Mouse (Mus musculus): ENCODE data around the gene Zfp937.
"Not testable (repeated sequence)": the region's sequence is repeated elsewhere in the genome, so short reads cannot be mapped to it uniquely, and the experiment has no call there.

Gene Zfp937

GRCm38 (mm10) chr2:150217600-150218362 lies at the start of gene Zfp937:
Gene Zfp937, plus strand, starts transcription at chr2:150218073.
- peak; percentile 34 for DNase-seq (ENCODE audit: low spot score)

GRCm38 (mm10) chr2:150173833-150174232 lies 44.0 kb upstream of the Zfp937 start:
- no peak for DNase-seq (ENCODE audit: low spot score)

GRCm38 (mm10) chr2:150179579-150179978 lies 38.3 kb upstream of the Zfp937 start, which contains the start of gene Gm10770:
Gene Gm10770, minus strand, starts transcription at chr2:150179679.
- not testable (repeated sequence) for DNase-seq (ENCODE audit: low spot score)

- not testable (repeated sequence) for DNase-seq (ENCODE audit: low spot score)
These were observed 36.8 kb upstream of the Zfp937 start for GRCm38 (mm10) chr2:150181046-150181445.

GRCm38 (mm10) chr2:150181570-150181999 lies 36.3 kb upstream of the Zfp937 start, which contains the start of gene Gm14139:
Gene Gm14139, plus strand, starts transcription at chr2:150181755.
- DNase-seq (ENCODE audit: low spot score), result not testable (repeated sequence)

- DNase-seq (ENCODE audit: low spot score), result not testable (repeated sequence)
These were observed 471 bp downstream of the Zfp937 start for GRCm38 (mm10) chr2:150218363-150218725.

GRCm38 (mm10) chr2:150223263-150223662 lies 5.4 kb downstream of the Zfp937 start:
- DNase-seq (ENCODE audit: low spot score), result not testable (repeated sequence)

- DNase-seq (ENCODE audit: low spot score), result no peak
These were observed 25.3 kb downstream of the Zfp937 start for GRCm38 (mm10) chr2:150243211-150243610.

GRCm38 (mm10) chr2:150255491-150255890 lies 37.6 kb downstream of the Zfp937 start, which contains the start of gene Gm21994:
Gene Gm21994, minus strand, starts transcription at chr2:150255591.
- DNase-seq (ENCODE audit: low spot score), result not testable (repeated sequence)

GRCm38 (mm10) chr2:150256861-150257260 lies 39.0 kb downstream of the Zfp937 start:
- DNase-seq (ENCODE audit: low spot score), result not testable (repeated sequence)

GRCm38 (mm10) chr2:150257291-150257690 lies 39.4 kb downstream of the Zfp937 start, which contains the start of gene Gm14124:
Gene Gm14124, plus strand, starts transcription at chr2:150257517.
- not testable (repeated sequence) for DNase-seq (ENCODE audit: low spot score)
